Mouse (Mus musculus) layer of hippocampus, postnatal 14 days (tissue): ENCODE data around the gene Olfr324. TPM values are rescaled to one million over a fixed set of nuclear protein-coding genes. Genes with fewer than 3 reads are reported as not detected.

ENCODE experiments used
- DNase-seq, 2 experiments: peaks; one replicate each; pipeline ENCODE4 v3.0.0; 2021 to 2022; ENCODE audit warnings: low spot score in 2 of 2, mixed read lengths in 1 of 2
- total RNA-seq, 2 experiments: library from RNA; stranded (reverse); gene quantifications; 2 replicates each; pipeline ENCODE4 v1.2.3; 2021

The Olfr324 gene
- total RNA-seq, 2 experiments from 2014 or later = not detected

DNA sequence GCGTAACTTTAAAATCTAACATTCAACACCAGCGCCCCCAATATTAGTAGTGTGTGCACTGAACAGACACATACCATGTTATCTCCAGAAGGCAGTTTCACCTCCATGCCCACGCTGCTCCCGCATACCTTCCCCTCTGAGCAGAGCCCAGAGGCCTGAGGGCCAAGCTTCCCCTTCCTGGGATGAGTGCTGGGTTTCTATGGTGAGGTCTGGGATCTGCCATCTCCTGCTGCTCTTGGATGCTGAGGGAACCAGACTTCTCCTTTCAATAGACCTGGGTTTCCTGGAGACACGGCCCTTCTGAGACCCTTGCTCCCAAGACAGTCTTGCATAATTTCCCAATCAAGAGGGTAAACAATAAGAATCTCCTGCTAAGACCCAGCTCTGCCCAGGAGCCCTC lies 35.5 kb downstream of the Olfr324 start, which contains the start of gene Olfr323:
TSS of gene Olfr323 (minus strand) at position 101 of the 400 bp plus-strand sequence.
- DNase-seq = no peak

DNA sequence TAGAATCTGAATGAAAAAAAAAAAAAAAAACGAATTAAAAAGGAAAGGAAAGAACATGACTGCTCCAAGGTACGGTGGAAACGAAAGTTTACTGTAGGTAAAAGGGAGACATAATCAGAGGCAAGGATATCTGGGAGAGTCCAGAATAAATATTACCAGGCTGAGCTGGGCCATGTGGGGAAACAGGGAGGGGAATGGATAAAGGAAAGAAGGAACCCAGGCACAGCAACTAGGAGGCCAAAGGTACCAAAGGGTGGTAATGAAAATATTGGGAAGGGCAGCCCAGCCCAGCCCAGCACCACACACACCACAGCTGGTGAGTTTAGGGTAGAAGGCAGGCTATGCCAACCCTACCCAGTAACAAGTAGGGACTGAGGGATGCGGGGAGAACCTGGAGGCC lies 40.0 kb downstream of the Olfr324 start:
- DNase-seq = no peak

DNA sequence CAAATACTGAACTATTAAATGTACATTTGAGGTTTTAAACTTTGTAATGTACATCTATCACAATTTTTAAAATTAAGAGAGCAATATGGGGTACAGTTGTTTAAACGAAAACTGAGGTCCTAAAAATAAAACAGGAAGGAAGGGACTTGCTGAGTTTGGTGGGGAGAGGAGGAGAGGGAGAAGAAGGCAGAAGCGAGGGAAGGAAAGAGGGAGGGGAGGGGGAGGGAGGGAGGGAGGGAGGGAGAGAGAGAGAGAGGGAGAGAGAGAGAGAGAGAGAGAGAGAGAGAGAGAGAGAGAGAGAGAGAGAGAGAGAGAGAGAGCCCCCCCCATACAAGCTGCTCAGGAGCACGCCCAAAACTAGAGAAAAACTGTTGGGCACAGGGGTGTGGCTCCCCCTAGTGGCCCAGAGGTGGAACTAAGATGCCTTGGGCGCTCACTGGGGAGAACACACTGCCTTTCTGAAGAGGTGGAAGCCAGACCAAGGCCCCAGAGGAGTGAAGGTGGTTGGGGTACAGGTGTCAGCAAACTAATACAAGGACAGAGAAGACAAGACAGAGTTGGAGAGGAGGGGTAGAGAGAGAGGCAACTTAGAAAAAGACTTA lies 41.6 kb downstream of the Olfr324 start:
- DNase-seq = peak; percentile 40 to 51

DNA sequence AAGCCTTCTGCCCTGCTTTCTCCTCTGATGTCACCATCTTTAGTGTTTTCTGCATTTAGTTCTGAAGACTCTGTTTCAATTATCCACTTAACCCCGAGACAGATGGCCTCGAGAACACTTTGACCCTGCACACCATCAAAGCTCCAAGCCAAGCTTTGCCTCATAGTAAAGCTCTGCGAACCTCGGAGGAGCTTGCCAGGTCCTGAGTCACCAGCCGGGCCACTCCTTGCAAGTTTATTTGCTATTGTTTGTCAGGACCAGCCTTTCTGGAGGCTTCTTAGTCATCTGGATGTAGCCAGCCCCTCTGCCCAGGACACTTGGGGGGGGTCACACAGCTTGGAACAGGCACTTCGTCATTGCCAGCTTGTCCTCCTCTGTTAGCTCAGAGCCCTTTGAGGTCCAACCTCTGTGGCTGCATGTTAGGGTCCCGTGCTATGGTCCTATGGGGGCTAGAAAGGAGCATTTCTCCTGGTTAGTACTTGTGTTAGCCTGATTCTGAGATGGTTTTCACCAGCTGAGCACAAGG lies 43.3 kb downstream of the Olfr324 start:
- no peak for DNase-seq

GRCm38 (mm10) chr11:58640272-58640867 lies 45.5 kb downstream of the Olfr324 start, which contains the start of gene Trim58:
Gene Trim58 (plus strand): TSS chr11:58640465.
- DNase-seq = no peak

GRCm38 (mm10) chr11:58641057-58641456 lies 46.1 kb downstream of the Olfr324 start:
- no peak for DNase-seq

DNA sequence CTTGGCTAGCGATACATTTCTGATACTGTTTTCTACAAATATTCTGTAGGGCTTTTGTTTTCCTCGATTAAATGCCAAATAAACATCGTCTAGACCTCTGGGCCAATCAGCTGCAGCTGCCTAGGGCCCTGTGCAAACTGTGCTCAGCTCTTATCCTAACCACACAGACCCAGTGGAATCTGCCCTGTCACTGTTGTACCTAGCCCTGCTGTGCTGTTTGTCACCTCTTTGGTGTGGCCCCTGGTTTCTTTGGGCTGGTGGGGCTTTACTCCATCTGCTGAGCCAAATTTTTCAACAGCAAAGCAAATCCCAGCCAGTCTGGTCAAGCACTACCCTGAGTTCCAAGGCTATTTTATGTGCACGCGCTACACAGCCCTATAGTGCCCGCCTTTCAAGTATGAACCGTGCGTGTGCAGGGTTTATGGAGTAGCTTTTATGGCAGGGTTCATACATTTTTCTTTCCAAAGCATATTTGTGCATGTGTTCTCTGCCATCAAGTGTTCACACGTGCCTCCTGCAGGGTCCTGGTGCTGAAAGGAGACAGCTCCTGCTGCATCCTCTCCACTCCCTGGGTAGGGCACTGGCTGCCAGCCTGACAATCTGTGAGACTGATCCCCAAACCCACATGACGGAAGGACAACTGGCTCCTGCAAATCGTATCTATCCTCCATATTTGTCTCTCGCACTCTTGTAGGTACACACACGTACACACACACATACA lies 46.9 kb downstream of the Olfr324 start:
- no peak for DNase-seq

DNA sequence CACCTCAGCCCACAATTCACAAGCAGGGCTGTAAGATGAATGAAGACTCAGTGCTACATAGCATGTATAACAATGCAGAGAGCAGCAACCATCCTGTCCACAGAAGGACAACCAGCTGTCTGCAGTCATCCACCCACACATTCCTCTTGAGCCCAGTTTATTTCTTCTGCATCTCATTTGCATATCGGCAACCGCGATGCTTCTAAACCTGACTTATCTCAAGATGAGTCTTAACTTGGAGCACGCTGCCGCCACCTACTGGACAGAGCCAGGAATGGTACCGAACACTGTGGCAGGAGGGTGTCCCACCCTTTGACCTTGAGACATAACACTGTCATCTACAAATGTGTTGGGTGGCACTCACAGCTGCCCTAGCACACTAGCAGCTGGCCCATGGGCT lies 48.4 kb downstream of the Olfr324 start:
- no peak for DNase-seq

Other genes starting within 250 kb of the Olfr324 start
- gene Lypd8, start 216.1 kb upstream of the Olfr324 start, total RNA-seq = under 1 TPM in 1 of 2 experiments, not detected in 1; 0.37 TPM
- not detected for gene 1810065E05Rik, start 174.0 kb upstream of the Olfr324 start, total RNA-seq
- gene Gm12253, start 162.6 kb upstream of the Olfr324 start, total RNA-seq = not detected
- gene Lypd9, start 142.2 kb upstream of the Olfr324 start, total RNA-seq = not detected
- not detected for gene Olfr30, start 132.8 kb upstream of the Olfr324 start, total RNA-seq
- not detected for gene Olfr332, start 102.6 kb upstream of the Olfr324 start, total RNA-seq
- gene Olfr331, start 92.5 kb upstream of the Olfr324 start, total RNA-seq = not detected
- gene Olfr330, start 60.3 kb upstream of the Olfr324 start, total RNA-seq = not detected
- not detected for gene Olfr329-ps, start 48.7 kb upstream of the Olfr324 start, total RNA-seq
- gene Olfr328, start 39.5 kb upstream of the Olfr324 start, total RNA-seq = under 1 TPM in 1 of 2 experiments, not detected in 1; 0.18 TPM
- not detected for gene Olfr224, start 24.6 kb upstream of the Olfr324 start, total RNA-seq
- not detected for gene Olfr325, start 17.4 kb upstream of the Olfr324 start, total RNA-seq
- gene 2210407C18Rik, start 21.0 kb downstream of the Olfr324 start, total RNA-seq = not detected
- gene Olfr323, start 35.4 kb downstream of the Olfr324 start, total RNA-seq = not detected
- not detected for gene Trim58, start 45.4 kb downstream of the Olfr324 start, total RNA-seq
- gene Olfr322, start 63.7 kb downstream of the Olfr324 start, total RNA-seq = not detected
- gene Olfr320, start 86.0 kb downstream of the Olfr324 start, total RNA-seq = not detected
- not detected for gene Olfr319, start 104.0 kb downstream of the Olfr324 start, total RNA-seq
- gene Olfr318, start 128.9 kb downstream of the Olfr324 start, total RNA-seq = under 1 TPM; 0.09 to 0.17 TPM
- under 1 TPM; 0.24 to 0.28 TPM for gene Olfr317, start 144.1 kb downstream of the Olfr324 start, total RNA-seq
- gene Olfr316, start 157.6 kb downstream of the Olfr324 start, total RNA-seq = under 1 TPM; 0.31 to 0.37 TPM
- gene Olfr315, start 178.1 kb downstream of the Olfr324 start, total RNA-seq = not detected
- gene Olfr314, start 187.8 kb downstream of the Olfr324 start, total RNA-seq = not detected
- gene Fam183b, start 206.8 kb downstream of the Olfr324 start, total RNA-seq = 1 to 10 TPM; 6.0 to 6.1 TPM
- gene Olfr313, start 219.9 kb downstream of the Olfr324 start, total RNA-seq = not detected
- gene Olfr312, start 234.1 kb downstream of the Olfr324 start, total RNA-seq = not detected
- gene Olfr311, start 244.1 kb downstream of the Olfr324 start, total RNA-seq = not detected